Mouse (Mus musculus) monocyte, adult 5-6 weeks (primary cell): Measurements from ENCODE around the gene Kat5. TPM values are rescaled to one million over a fixed set of nuclear protein-coding genes. Genes with fewer than 3 reads are reported as not detected.

Source experiments
- ATAC-seq: fragments of 153-309, 156-312 bp; replicated peaks from 2 replicates; pipeline ENCODE4 v1.8.0; 2017; ENCODE audit warnings: mild to moderate bottlenecking; ENCODE audit not compliant: low TSS enrichment, insufficient number of reproducible peaks, severe bottlenecking, poor library complexity, low FRiP score
- total RNA-seq: library from RNA; stranded (forward); fragments of 200-1000, 200-491, 200-594 nt; gene quantifications from 3 replicates; pipeline ENCODE4 v1.2.3, GENCODE M21; 2017

The Kat5 gene
- total RNA-seq, 1 experiment from 2014 or later: 99.2 TPM

DNA sequence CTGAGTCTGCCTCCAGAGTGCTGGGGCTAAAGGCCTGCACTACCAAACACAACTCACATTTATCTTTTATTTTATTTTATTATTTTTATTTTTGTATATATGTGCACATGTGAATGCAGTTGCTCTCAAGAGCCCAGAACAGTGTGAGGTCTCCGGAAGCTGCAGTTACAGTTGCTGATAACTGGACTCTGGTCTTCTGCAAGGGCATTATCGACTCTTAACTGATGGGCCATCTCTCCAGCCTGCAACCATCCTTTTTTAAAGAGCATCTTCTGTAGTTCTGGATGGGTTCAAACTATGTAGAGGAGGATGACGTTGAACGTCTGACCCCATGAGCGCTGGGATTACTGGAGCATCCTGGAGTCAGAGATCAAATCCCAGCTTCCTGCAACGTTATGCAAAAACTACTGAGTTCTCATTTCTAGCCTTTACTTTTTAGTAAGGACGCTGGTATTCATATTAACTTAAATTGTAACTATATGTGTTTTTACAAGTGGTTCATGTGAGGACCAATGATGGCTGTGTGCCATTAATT lies 26.1 kb upstream of the Kat5 start:
- no peak for ATAC-seq

- ATAC-seq: no peak
Observed at GRCm38 (mm10) chr19:5632120-5632519, 22.1 kb upstream of the Kat5 start.

- ATAC-seq: no peak
Observed at GRCm38 (mm10) chr19:5629907-5630306, 19.9 kb upstream of the Kat5 start.

DNA sequence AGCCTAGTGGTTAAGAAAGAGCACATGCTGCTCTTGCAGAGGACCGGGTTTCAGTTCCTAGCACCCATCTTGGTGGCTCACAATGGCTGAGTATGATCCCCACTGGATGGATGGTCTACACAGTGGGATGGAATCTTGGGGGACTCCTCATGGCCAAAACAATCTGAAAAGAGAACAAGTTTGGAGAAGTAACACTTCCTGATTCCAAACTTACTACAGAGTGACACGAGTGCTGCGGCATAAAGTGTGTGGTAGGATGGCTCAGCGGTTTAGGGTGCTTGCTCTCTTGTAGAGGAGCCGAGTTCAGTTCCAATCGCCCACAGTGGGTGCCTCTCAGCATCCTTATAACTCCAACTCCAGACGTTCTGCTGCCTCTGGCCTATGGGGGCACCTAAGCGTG lies 15.3 kb upstream of the Kat5 start:
- ATAC-seq: peak; percentile 72

DNA sequence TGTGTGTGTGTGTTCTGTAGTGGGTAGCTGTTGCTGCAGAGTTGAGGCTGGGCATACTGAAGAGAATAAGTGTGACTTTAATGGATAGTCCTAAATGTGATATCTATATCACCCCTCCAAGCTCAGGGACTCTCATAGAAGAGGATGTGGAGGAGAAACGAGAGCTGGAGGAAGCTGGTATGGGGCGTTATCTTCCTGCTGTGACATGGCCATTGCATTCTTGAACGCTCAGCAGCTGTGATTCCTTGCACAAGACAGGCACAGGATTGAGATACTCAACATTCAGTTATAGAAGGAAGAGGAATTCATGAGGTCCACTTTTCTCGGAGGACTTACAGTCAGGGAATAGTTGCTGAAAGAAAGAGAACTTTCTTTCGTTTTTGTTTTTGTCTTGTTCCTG lies 11.8 kb upstream of the Kat5 start:
- ATAC-seq: no peak

DNA sequence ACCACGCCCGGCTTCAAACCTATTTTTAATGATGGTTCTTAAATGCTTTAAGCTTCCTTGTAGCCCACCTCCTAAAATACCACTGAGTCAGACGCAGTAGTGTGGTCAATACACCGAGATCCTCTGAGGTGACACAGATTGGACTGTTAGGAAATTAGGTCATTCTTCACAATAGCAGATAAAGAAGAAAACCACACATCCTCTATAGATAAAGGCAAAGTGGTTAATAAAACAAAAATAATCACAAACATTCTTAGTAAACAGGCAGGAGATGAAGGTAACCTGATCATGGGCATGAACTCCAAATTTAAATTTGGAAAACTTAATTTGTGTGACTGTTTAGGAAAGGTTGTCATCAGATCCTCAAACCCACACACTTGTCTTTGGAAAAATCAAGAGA lies 10.0 kb upstream of the Kat5 start:
- ATAC-seq: no peak

DNA sequence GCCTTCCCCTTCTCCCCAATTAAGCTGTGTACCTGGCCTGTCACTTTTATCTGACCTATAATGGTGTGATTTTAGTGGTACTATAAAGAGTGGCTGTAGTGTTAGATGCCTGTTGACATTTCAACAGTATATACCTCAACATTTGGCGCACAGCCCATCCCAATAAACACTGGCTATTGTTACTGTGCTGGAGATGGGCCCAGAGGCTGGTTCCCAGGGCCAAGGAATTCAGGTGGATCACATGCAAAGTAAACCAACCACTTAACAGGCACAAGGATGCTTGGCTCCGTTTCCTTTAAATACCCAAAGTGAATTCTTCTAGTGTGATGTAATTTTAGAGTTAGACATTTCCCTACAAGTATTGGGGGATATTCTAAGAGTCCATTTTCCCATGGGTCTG lies 4.9 kb upstream of the Kat5 start:
- no peak for ATAC-seq

- ATAC-seq: no peak
Observed at GRCm38 (mm10) chr19:5612762-5613411, 2.9 kb upstream of the Kat5 start.

GRCm38 (mm10) chr19:5611973-5612372 lies 1.9 kb upstream of the Kat5 start:
- no peak for ATAC-seq

- ATAC-seq: no peak
Observed at GRCm38 (mm10) chr19:5609171-5609546, 878 bp downstream of the Kat5 start.

- ATAC-seq: no peak
Observed at GRCm38 (mm10) chr19:5608707-5609106, 1.3 kb downstream of the Kat5 start.

DNA sequence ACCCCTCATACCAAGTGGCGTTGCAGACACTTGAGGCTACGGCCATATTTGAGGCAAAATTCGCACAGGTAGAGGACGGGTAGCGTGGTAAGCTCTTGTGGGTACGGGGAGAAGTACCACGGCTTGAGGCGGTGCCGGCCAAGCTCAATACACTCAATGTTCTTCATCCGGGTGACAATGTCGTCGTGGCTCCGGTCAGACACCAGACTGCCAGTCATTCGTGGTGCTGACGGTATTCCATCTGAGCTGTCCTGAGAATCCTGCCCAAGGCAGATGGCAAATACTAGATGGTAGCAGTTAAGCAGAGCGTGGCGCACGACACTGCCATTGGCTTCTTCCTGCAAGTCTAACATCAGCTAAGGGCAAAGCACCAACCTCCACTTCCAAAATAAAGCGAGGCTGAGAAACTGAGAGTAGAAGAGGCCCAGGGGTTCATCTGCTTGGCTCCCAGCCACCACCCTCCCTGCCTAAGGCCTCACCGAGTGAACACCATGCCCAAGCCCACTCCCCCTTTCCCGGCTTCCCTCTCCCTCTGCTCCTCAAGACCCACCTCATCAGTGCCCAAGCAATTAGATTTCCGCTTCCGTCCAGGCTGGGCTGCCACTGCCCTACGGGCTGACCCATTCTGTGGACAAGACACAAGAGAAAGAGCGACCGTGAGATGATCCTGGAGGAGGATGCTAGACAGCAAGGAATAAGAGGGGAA lies 2.2 kb downstream of the Kat5 start:
- no peak for ATAC-seq

GRCm38 (mm10) chr19:5606196-5606595 lies 3.8 kb downstream of the Kat5 start:
- ATAC-seq: no peak

GRCm38 (mm10) chr19:5605126-5605525 lies 4.9 kb downstream of the Kat5 start:
- ATAC-seq: no peak

DNA sequence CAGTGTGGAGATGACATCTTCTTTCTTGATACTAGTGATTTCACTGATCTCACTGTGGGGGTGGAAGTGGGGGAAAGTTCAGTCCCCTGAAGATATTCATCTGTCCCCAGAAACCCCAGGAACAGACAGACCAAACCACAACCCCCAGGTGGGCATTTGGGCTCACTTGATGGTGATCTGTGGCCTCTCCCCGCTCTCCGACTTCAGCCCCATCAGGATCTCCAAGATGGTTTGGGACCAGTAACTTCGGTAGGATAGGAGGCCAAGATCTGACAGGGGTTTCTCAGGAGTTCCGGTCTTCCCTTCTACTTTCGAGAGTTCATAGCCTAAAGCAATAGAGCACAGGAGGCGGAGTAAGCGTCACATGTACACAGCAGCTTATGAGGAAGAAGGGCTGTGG lies 6.4 kb downstream of the Kat5 start:
- no peak for ATAC-seq

DNA sequence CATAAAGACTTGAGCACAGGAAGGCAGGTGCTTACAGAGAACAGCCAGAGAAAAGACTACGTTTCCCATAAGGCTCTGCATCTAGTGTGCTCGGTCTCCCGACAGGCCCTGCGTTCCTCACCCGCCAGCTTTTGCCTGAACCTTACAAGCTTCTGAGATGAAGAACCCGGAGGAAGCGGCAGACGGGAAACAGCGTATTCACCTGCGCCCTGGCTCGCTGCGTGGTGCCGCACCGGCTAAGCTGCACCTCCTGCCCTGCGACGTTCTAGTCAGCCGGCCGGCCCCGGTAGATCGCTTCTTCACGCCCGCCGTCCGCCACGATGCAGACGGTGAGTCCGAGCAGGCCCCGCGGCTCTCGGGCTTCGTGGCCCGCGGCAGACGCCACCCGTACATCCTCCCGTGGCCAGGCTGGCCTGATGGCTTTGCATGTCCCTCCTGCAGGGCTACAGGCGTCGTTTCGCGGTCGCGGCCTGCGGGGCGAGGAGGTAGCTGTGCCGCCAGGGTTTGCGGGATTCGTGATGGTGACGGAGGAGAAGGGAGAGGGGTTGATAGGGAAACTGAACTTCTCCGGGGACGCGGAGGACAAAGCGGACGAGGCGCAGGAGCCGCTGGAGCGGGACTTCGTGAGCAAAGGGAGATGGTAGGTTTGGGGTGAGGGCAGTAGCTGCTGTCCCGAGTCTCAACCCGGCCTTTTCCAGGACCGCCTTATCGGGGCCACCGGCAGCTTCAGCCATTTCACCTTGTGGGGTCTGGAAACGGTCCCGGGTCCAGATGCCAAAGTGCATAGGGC lies 8.1 kb downstream of the Kat5 start, which contains the start of gene Rnaseh2c:
Gene Rnaseh2c, plus strand, starts transcription at position 122 of the 790 bp plus-strand sequence.
- peak; percentile 82 for ATAC-seq

- no peak for ATAC-seq
Observed at GRCm38 (mm10) chr19:5599224-5599623, 10.8 kb downstream of the Kat5 start.

DNA sequence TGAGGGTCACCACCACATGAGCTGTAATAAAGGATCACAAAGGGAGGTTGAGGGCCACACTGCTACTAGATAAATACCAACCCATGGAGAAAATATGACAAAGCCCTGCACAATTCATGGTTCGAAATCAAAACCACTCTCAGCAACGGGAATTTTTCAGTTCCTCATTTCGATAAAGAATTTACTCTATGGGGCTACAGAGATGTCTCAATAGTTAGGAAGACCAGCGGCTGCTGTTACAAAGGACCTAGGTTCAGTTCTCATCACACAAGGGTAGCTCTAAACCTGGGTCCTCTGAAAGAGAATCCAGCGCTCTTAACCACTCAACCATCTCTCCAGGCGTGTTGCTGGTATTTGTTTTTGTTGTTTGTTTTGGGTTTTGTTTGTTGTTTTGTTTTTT lies 18.1 kb downstream of the Kat5 start:
- ATAC-seq: peak; percentile 50; the same call in 1 of the 2 replicates

GRCm38 (mm10) chr19:5589159-5589558 lies 20.9 kb downstream of the Kat5 start:
- no peak for ATAC-seq
